Mouse (Mus musculus): ENCODE measurements at regions not wholly inside any gene's neighbourhood (a gene's known extent, or its start where the extent isn't known, plus 50 kb on each side); places are given as distances from the start of the nearest gene placed in this dataset.

GRCm38 (mm10) chr19:14799002-14799401 is 201.2 kb upstream of the Tle4 start:
- H3K9ac ChIP-seq: no peak overlapping the region
- WGBS: 71% methylated on average over 6 of the region's 6 CpGs
- no peaks in the 10 kb centered on the region for H3K9me3 ChIP-seq
- H3K27me3 ChIP-seq (replicated peaks): peaks cover 61% of the 10 kb centered on the region
- no peak overlapping the region for H3K27ac ChIP-seq (replicated peaks)
- H3K36me3 ChIP-seq: no peaks in the 10 kb centered on the region
- no peak overlapping the region for H3K4me3 ChIP-seq
- H3K4me1 ChIP-seq: peaks cover 19% of the 10 kb centered on the region
- no peak for ATAC-seq (ENCODE audit: extremely low read depth, insufficient number of reproducible peaks, low FRiP score, low TSS enrichment)
- no peak overlapping the region for H3K4me2 ChIP-seq

GRCm38 (mm10) chr19:14798417-14798816 is 200.6 kb upstream of the Tle4 start:
- peaks cover 64% of the 10 kb centered on the region for H3K27me3 ChIP-seq (replicated peaks)
- peaks cover 18% of the 10 kb centered on the region for H3K4me1 ChIP-seq
- H3K36me3 ChIP-seq: no peaks in the 10 kb centered on the region
- H3K4me2 ChIP-seq: no peak overlapping the region
- H3K4me3 ChIP-seq: no peak overlapping the region
- H3K9me3 ChIP-seq: no peaks in the 10 kb centered on the region
- WGBS: 78% methylated on average over 7 of the region's 7 CpGs
- H3K9ac ChIP-seq: no peak overlapping the region
- no peak overlapping the region for H3K27ac ChIP-seq (replicated peaks)
- ATAC-seq (ENCODE audit: extremely low read depth, insufficient number of reproducible peaks, low FRiP score, low TSS enrichment): no peak

- Histone ChIP-seq H3K36me3 (no peaks in the 10 kb centered on the region), H3K4me1 (no peaks in the 10 kb centered on the region), H3K9ac (no peak overlapping the region), H3K4me3 (no peak overlapping the region), H3K27me3 (replicated peaks) (peaks cover 66% of the 10 kb centered on the region), H3K9me3 (no peaks in the 10 kb centered on the region), H3K27ac (replicated peaks) (no peak overlapping the region), H3K4me2 (no peak overlapping the region)
- ATAC-seq (ENCODE audit: extremely low read depth, insufficient number of reproducible peaks, low FRiP score, low TSS enrichment): no peak
- 74% methylated on average over 5 of the region's 5 CpGs for WGBS
Observed at GRCm38 (mm10) chr19:14795910-14796309, 198.1 kb upstream of the Tle4 start.

GRCm38 (mm10) chr19:14789992-14790391 is 192.1 kb upstream of the Tle4 start:
- Histone ChIP-seq H3K9me3 (no peaks in the 10 kb centered on the region), H3K4me1 (peaks cover 10% of the 10 kb centered on the region), H3K27me3 (replicated peaks) (peaks cover 32% of the 10 kb centered on the region), H3K9ac (no peak overlapping the region), H3K27ac (replicated peaks) (no peak overlapping the region), H3K4me2 (no peak overlapping the region), H3K4me3 (no peak overlapping the region), H3K36me3 (no peaks in the 10 kb centered on the region)
- no peak for ATAC-seq (ENCODE audit: extremely low read depth, insufficient number of reproducible peaks, low FRiP score, low TSS enrichment)
- WGBS: 93% methylated on average over 1 of the region's 1 CpGs

DNA sequence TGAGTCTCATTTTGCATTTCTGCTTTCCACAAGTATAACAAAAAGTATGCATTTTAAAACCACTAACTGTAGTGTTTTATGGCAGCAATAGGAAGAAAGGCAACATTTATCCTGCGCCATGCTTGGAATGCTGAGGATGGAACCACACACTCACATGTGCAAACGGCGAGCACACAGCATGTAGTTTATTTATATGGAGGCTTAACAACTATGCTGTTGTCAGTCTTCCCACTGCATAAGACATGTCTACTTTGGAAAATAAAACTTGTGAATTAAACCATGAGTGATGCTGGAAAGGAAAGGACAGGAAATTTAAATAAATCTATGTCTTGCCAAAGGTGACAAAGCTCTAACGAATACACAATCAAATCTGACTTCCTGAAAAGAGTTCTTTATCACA is 190.8 kb upstream of the Tle4 start:
- no peak for ATAC-seq (ENCODE audit: extremely low read depth, insufficient number of reproducible peaks, low FRiP score, low TSS enrichment)
- H3K4me3 ChIP-seq: no peak overlapping the region
- 82% methylated on average over 4 of the region's 4 CpGs for WGBS

GRCm38 (mm10) chr19:14786868-14787267 is 189.0 kb upstream of the Tle4 start:
- no peak overlapping the region for H3K27ac ChIP-seq (replicated peaks)
- peaks cover 22% of the 10 kb centered on the region for H3K27me3 ChIP-seq (replicated peaks)
- peaks cover 10% of the 10 kb centered on the region for H3K4me1 ChIP-seq
- WGBS: 46% methylated on average over 8 of the region's 8 CpGs
- ATAC-seq (ENCODE audit: extremely low read depth, insufficient number of reproducible peaks, low FRiP score, low TSS enrichment): no peak
- H3K9me3 ChIP-seq: no peaks in the 10 kb centered on the region
- H3K36me3 ChIP-seq: no peaks in the 10 kb centered on the region
- H3K4me3 ChIP-seq: no peak overlapping the region
- H3K4me2 ChIP-seq: no peak overlapping the region
- no peak overlapping the region for H3K9ac ChIP-seq

More for the DNA sequence above, 190.8 kb upstream of the Tle4 start:
- H3K9ac ChIP-seq: no peak overlapping the region
- H3K4me1 ChIP-seq: peaks cover 10% of the 10 kb centered on the region
- no peak overlapping the region for H3K4me2 ChIP-seq
- no peaks in the 10 kb centered on the region for H3K36me3 ChIP-seq
- peaks cover 30% of the 10 kb centered on the region for H3K27me3 ChIP-seq (replicated peaks)
- H3K9me3 ChIP-seq: no peaks in the 10 kb centered on the region
- H3K27ac ChIP-seq (replicated peaks): no peak overlapping the region

- H3K9ac ChIP-seq: no peak overlapping the region
- peaks cover 10% of the 10 kb centered on the region for H3K4me1 ChIP-seq
- peaks cover 25% of the 10 kb centered on the region for H3K27me3 ChIP-seq (replicated peaks)
- no peak for ATAC-seq (ENCODE audit: extremely low read depth, insufficient number of reproducible peaks, low FRiP score, low TSS enrichment)
- 44% methylated on average over 3 of the region's 3 CpGs for WGBS
- no peak overlapping the region for H3K4me2 ChIP-seq
- H3K27ac ChIP-seq (replicated peaks): no peak overlapping the region
- H3K36me3 ChIP-seq: no peaks in the 10 kb centered on the region
- no peak overlapping the region for H3K4me3 ChIP-seq
- H3K9me3 ChIP-seq: no peaks in the 10 kb centered on the region
Observed at GRCm38 (mm10) chr19:14785661-14786060, 187.8 kb upstream of the Tle4 start.

DNA sequence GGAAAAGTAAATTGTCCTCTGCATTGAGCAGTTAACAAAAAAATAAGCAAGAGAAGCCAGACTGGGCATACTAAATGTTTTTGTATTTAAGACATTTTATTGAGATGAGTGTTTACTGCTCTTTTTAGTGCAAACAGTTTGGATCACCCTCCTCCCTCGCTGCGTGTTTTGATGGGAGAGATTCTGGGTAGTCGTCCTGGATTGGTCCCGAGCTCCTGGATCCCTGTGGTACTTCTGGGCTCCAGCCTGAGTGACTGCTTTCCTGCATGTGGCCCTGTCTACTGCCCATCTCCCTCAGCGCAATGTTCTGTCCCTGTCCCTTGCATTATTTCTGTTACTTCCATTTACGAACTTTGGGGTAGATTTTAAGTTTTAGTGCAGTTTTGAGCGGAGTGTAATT is 179.9 kb upstream of the Tle4 start:
- Histone ChIP-seq H3K27ac (replicated peaks) (no peak overlapping the region), H3K9me3 (0 out of 2 replicates have a peak, but pooled peaks cover 6% of the 10 kb centered on the region), H3K4me3 (no peak overlapping the region), H3K27me3 (replicated peaks) (peaks cover 30% of the 10 kb centered on the region), H3K4me2 (peak overlapping the region; percentile 42), H3K9ac (no peak overlapping the region), H3K36me3 (no peaks in the 10 kb centered on the region), H3K4me1 (peaks cover 5% of the 10 kb centered on the region)
- no peak for ATAC-seq (ENCODE audit: extremely low read depth, insufficient number of reproducible peaks, low FRiP score, low TSS enrichment)
- 35% methylated on average over 7 of the region's 7 CpGs for WGBS

GRCm38 (mm10) chr19:14777198-14777597 is 179.3 kb upstream of the Tle4 start:
- ATAC-seq (ENCODE audit: extremely low read depth, insufficient number of reproducible peaks, low FRiP score, low TSS enrichment): no peak
- no peak overlapping the region for H3K4me3 ChIP-seq
- H3K36me3 ChIP-seq: no peaks in the 10 kb centered on the region
- H3K27ac ChIP-seq (replicated peaks): no peak overlapping the region
- WGBS: 17% methylated on average over 10 of the region's 10 CpGs
- H3K4me2 ChIP-seq: peak overlapping the region; percentile 42
- no peak overlapping the region for H3K9ac ChIP-seq
- peaks cover 10% of the 10 kb centered on the region for H3K4me1 ChIP-seq
- peaks cover 30% of the 10 kb centered on the region for H3K27me3 ChIP-seq (replicated peaks)
- H3K9me3 ChIP-seq: 0 out of 2 replicates have a peak, but pooled peaks cover 6% of the 10 kb centered on the region

DNA sequence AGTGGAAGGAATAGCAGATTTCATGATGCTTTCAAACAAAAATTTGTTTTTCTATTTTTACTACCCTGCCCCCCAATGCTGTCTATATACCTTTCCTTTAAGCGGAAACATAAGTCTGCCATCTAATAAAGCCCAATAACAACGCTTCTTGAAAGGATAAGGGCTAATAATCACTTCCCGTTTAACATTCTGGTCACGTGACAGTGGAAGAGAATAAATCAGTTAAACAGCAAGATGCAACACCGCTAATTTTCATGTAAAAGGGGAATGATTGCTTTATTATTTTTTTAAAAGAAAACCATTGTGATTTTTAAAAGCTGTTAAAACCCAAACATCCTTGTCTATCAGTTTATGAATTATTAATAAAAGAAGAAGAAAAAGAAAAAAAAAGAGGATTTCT is 178.9 kb upstream of the Tle4 start:
- Histone ChIP-seq H3K4me3 (no peak overlapping the region), H3K27ac (replicated peaks) (no peak overlapping the region), H3K9me3 (0 out of 2 replicates have a peak, but pooled peaks cover 6% of the 10 kb centered on the region), H3K27me3 (replicated peaks) (peaks cover 29% of the 10 kb centered on the region), H3K4me1 (peaks cover 12% of the 10 kb centered on the region), H3K4me2 (no peak overlapping the region), H3K9ac (no peak overlapping the region), H3K36me3 (no peaks in the 10 kb centered on the region)
- no peak for ATAC-seq (ENCODE audit: extremely low read depth, insufficient number of reproducible peaks, low FRiP score, low TSS enrichment)
- WGBS: 69% methylated on average over 5 of the region's 5 CpGs

DNA sequence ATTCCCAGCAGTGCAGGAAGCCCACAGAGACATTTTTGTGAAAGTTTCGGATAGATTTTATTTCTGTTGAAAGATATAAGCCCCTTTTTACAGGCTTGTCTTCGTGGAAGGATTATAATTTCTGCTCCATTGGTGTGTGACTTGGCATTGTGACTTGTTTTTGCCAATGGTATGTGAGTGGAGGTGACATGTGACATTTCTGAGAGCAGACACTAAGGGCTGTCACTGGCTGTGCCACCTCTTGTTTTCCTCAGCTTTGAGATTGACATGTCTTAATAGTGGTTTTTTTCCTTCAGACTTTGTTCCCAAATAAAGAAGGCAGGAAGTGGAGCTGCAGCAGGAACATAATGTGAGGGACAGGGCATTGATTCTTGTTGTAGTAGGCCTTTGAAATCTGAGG is 174.9 kb upstream of the Tle4 start:
- no peak overlapping the region for H3K4me2 ChIP-seq
- no peak overlapping the region for H3K9ac ChIP-seq
- peaks cover 13% of the 10 kb centered on the region; the same call in 1 of the 2 replicates for H3K27me3 ChIP-seq (replicated peaks)
- 43% methylated on average over 2 of the region's 2 CpGs for WGBS
- H3K36me3 ChIP-seq: no peaks in the 10 kb centered on the region
- peaks cover 13% of the 10 kb centered on the region; the same call in 1 of the 2 replicates for H3K9me3 ChIP-seq
- no peak overlapping the region for H3K4me3 ChIP-seq
- peaks cover 12% of the 10 kb centered on the region for H3K4me1 ChIP-seq
- peak overlapping the region; percentile 58; the same call in 1 of the 2 replicates for H3K27ac ChIP-seq (replicated peaks)
- no peak for ATAC-seq (ENCODE audit: extremely low read depth, insufficient number of reproducible peaks, low FRiP score, low TSS enrichment)

DNA sequence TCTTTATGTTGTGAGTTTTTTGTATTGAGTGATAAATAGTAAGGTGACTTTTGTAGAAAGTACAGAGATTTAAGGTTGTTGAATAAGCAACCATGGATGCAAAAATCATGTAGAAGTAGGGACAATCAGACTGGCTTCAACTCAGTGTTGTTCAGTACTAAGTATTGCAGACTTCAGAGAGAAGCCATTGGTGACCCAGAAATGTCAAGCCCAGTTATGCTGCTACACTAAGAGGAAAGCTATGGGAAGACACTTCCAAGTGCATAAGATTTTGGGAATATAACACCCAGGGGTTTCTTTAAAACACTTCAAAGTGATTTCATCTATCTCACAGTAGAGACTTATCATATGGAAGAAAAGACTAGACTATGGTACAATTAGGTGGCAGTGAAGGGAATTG is 154.8 kb upstream of the Tle4 start:
- no peaks in the 10 kb centered on the region for H3K4me1 ChIP-seq
- H3K4me2 ChIP-seq: no peak overlapping the region
- H3K9ac ChIP-seq: no peak overlapping the region
- H3K36me3 ChIP-seq: no peaks in the 10 kb centered on the region
- H3K27ac ChIP-seq (replicated peaks): no peak overlapping the region
- H3K4me3 ChIP-seq: no peak overlapping the region
- ATAC-seq (ENCODE audit: extremely low read depth, insufficient number of reproducible peaks, low FRiP score, low TSS enrichment): no peak
- H3K27me3 ChIP-seq (replicated peaks): 0 out of 2 replicates have a peak, but pooled peaks cover 8% of the 10 kb centered on the region
- H3K9me3 ChIP-seq: no peaks in the 10 kb centered on the region

All from heart, embryonic 13.5 days (tissue).